Mouse (Mus musculus): ENCODE data around the gene Slc25a36.

Gene Slc25a36

DNA sequence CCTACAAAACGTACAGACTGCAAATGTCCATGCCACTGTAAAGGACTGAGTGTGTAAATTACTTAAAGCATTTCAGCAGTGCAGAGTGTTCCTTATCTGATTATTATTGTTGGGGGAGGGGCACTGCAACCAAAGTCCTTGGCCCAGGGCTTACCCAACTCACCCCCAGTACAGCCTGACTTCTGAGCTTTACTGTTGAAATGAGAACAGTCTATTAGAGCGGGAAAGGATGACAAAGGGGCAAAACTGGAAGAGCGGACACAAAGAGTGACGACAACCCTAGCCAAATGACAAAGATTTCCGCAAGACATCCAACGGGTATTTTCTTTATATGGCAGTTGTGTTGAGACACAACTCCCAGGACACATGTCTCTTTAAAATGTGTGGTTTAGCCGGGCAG lies 1.3 kb upstream of the Slc25a36 start:
- no peak for DNase-seq (ENCODE audit: low read depth, low spot score)

DNA sequence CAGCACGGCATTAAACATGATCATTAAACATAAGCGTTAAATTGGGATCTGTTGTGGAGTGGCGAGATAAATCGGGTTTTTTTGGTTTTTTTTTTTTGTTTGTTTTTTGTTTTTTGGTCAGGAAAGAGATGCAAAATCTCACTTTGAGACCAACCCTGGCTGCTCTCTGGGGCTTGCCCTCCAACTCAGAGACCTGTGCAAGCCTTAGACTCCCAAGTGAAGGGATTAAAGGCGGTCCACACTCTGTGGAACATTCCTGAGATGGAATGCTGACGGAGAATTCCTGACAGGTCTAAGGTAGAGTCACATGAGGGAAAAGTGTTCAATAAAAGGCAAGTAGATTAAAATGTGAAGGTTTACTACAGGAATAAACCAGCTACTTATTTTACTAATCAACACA lies 549 bp upstream of the Slc25a36 start:
- no peak for DNase-seq (ENCODE audit: low read depth, low spot score)

DNA sequence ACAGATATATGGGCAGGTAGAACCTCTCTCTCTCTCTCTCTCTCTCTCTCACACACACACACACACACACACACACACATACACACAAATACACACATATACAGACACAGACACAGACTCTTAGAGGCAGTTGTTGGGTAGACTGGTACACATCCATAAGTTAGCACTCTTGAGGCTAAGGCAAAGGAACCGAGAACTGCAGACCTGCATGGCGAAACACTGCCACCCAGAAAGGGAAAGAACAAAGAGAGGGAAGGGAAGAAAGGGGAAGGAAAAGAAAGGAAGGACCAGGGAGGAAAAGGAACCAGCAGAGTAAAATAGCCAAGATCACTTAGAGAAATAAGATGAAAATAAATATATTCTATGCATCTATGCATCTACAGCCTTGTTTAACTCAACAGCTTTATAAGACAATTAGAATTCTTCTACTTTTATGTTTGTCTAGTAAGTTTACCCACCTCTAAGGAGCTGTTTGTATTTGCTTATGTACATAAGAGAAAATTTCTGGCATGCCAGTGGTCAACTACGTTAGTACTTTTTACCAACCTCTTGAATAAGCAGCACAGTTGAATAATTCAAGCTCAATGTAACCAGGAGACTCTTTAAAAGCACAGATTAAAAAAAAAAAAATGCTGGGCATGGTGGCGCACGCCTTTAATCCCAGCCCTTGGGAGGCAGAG lies 4.3 kb downstream of the Slc25a36 start:
- DNase-seq (ENCODE audit: low read depth, low spot score) = no peak

DNA sequence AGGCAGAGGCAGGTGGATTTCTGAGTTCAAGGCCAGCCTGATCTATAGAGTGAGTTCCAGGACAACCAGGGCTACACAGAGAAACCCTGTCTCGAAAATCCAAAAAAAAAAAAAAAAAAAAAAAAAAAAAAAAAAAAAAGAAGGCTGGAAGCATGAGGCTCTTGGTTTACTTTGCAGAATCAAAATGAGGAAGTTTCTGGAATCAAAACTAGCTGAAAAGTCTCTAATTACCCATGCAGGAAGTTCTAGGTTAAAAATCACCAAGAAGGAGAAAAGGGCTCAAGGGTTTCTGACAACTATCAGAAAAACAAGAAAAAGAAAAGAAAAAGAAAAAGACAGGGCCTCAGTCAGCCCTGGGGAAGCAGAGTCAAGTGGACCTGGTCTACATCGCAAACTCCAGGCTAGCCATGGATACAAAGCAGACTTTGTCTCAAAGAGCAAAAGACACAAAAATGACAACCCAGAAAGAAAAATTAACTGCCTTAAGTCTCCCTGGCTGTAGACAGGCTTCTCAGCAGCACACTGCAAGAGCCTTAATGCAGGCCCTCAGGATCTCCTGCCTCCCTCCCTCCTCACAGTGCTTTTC lies 5.5 kb downstream of the Slc25a36 start:
- DNase-seq (ENCODE audit: low read depth, low spot score) = no peak

DNA sequence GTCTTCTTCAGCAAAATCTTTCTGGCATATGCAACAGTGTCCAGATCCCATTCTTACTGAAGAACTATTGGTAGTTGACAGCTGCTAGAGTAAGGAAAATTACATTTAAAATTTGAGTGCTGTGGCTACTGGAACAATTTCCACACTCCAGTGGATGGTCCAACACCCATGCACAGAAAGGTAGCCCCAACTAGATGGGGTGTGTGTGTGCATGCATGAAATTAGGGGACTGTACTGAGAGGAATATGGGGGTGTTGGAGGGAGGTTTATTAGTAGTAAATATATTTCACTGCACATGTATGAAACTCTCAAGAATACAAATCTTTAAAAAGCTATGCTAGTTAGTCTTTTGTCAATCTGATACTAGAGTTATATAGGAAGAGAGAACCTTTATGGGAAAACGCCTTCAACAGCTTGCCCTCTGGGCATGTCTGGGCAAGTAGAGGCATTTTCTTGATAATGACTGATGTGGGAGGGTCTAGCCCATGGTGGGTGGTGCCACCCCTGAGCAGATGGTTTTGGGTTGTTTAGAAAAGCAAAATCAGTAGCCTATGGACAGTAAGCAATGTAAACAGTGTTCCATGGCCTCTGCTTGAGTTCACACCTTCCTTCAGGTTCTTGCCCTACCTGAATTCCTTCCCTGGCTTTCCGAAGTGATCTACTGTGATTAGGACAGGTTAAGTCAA lies 7.4 kb downstream of the Slc25a36 start:
- DNase-seq (ENCODE audit: low read depth, low spot score) = no peak

DNA sequence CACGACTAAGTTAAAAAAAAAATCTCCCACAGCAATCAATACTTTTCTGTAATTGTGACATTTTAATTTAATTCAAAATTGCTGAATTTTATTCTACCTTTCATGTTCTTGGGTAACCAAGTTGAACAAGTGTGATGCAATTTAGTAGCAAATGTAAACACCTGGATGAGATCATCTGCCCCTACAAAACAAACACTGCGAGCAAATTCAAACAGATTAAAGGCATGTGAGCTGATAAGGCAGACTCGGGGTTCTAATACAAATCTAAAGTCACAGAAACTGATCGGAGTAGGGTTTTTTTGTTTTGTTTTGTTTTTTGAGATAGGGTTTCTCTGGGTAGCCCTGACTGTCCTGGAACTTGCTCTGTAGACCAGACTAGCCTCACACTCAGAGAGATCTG lies 12.0 kb downstream of the Slc25a36 start:
- no peak for DNase-seq (ENCODE audit: low read depth, low spot score)

DNA sequence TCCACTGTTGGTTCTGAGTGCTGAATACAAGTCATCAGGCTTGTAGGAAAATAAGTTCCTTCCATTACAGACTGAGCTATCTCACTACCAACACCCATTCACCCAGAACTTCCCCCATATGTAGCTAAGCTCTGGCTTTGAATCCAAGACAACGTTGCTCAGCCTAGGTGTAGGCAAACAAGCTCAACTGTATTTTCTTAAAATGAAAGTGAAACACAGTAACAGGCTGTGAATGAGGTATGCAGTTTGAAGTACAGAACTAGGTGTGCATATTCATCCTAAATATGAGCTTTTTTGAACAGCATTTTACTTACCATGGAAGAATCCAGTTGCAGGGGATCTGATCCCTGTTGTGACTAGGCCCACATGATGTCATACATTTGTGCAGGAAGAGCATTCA lies 14.8 kb downstream of the Slc25a36 start:
- no peak for DNase-seq (ENCODE audit: low read depth, low spot score)

DNA sequence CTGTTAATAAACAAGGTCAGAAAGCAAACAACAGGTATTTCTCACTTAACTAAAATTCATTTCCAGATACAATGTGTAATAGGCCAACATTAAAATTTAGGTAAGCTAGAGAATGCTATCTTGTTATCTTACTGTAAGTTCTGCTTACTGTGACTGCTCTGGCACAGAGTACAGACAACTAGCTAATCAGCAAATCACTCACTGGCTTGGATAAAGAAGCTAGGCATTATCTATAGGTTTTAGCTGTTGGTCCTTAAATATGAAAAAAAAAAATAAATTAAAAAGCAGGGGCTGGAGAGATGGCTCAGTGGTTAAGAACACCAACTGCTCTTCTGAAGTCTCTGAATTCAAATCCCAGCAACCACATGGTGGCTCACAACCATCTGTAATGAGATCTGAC lies 23.1 kb downstream of the Slc25a36 start:
- no peak for DNase-seq (ENCODE audit: low read depth, low spot score)

DNA sequence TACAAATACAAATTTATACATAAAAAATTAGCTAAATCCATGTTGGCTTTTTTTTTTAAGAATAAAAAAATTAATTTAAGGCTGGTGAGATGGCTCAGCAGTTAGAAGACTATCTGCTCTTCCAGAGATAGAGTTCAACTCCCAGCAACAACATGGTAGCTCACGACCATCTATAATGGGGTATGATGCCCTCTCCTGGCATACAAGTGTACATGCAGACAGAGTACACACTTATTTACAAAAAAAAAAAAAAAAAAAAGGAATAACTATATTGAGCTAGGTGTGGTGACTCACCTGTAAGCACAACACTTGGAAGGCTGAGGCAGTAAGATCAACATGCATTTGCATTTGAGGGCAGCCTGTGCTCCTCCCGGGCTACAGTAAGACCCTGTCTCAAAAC lies 26.3 kb downstream of the Slc25a36 start:
- DNase-seq (ENCODE audit: low read depth, low spot score) = no peak

DNA sequence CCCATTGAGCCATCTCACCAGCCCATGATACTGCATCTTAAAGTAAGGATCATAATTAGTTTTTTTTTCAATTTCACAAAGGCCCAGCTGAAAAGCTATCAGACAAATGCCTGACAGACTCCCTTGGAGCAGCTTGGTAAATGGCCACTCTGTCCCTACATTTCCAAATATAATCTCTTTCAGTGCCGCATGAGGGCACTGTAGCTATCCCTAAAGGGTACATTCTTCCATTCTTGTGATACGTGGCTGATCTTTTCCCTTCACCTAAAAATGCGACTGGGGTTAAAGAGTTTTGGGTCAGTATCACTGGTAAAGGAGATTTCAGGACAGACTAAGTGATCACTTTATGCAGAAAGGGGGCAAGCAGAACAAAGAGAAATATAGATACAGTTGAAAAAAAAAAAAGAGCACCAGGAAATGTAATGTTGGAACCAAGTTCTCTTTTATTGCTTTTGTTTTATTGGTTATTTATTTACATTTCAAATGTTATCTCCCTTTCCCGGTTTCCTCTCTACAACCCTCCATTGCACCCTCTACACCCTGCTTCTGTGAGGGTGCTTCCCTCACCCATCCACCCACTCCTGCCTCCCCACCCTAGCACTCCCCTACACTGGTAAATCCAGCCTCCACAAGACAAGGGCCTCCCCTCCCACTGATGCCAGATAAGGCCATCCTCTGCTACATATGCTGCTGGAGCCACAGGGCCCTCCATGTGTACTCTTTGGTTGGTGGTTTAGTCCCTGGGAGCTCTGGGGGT lies 29.7 kb downstream of the Slc25a36 start:
- no peak for DNase-seq (ENCODE audit: low read depth, low spot score)

DNA sequence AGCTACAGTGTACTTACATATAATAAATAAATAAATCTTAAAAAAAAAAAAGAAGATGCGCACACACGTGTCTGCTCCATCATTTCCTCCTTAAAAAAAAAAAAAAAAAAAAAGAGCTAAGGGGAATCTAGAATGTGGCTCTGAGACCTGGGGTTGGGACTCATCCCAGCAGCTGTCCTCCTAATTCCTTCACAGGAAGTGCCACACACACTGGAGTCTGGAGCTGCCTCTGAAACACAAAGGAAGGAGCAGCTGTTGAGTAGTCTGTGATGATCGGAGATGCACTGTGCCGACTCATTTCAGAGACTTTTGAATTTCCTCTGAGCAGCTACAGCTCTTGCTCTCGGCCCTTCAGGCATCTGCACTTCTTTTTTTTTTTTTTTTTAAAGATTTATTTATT lies 41.0 kb downstream of the Slc25a36 start:
- DNase-seq (ENCODE audit: low read depth, low spot score) = no peak

DNA sequence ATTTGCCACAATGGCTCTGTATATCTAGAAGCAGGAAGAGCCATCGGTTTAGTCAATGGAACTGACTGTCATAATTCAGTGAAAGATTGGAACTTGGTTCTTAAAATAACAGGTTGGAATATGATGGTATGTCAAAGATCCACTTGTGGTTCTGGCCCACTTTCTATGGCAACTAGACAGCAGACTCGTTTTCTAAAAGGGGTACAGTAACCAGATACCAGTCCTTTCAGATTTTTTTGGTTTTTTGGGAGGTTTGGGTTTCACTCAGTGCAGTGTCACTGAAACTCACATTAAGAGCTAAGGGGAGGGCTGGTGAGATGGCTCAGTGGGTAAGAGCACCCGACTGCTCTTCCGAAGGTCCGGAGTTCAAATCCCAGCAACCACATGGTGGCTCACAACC lies 41.5 kb downstream of the Slc25a36 start:
- no peak for DNase-seq (ENCODE audit: low read depth, low spot score)

DNA sequence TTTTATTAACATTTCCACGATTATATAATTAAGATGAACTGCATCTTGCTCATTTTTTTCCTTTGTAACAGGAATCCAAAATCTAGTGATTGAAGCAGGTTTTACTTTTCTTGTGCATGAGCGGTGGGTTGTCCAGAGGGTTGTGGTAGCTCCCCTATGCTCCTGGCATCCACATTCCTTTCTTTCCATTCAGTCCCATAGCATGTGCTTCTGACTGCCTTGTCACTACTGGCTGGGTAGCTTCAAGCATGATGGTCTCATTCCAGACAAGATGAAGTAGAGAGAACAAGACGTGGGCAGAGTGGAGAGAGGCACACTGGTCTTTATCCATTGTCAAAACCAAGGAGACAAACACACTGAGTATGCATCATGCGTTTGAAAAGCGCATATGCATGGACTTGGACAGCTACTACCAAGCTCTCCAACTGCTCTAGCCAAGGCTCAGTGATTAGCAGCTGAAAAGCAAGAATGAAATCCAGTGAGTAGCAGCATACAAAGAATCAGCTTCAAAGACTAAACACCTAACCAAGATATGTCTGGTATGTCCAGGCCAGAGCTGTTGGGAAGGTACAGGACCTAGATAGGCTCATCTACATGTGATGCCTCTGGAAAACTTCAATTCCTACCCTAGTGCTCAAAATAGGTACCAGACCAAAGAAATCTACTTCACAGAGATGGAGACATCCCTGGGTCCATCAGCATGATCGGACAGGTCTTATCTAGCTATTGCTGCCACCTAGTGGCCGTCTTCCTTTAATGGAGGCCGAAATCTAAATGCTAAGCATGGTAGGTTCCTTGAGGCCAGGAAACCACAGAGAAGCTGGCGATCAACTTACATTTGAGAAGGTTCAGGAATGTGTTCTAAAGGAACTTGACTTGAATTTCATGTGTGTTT lies 42.5 kb downstream of the Slc25a36 start:
- DNase-seq (ENCODE audit: low read depth, low spot score) = peak; percentile 83

DNA sequence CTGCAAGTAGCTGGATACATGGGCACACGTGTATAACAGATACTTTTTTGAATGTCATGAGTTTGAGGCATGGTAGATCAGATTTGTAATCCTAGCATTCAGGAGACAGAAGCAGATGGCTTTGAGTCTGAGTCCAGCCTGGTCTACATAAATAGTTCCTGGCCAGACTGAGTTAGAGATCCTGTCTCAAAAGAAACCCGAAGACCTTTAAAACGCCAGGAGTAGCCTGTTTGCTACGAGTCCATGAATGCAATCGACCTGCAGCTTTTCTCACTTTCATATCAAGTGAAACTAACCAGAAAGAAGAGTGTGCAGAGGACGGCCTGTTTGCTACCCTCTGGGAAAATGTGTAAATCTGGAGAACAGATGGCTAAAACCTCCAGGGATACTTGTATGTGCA lies 43.2 kb downstream of the Slc25a36 start:
- DNase-seq (ENCODE audit: low read depth, low spot score) = no peak

DNA sequence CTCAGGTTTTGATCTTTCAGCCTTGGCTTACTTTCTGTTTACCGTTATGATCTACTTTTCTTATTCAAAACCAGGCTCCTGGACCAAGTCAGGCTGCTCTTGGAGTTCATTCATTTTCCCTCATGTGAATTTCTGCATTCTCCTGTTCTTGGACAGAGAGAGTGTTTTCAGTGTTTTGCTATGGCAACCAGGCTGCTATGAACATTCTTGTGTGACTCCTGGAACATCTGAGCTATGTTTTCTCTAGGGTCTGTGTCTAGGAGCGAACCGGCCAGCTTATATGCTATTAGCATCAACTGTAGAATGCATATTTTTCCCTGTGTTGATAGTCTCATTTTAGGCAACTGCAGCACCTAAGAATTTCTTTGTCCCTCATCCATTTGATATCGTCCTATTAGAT lies 45.1 kb downstream of the Slc25a36 start:
- no peak for DNase-seq (ENCODE audit: low read depth, low spot score)

DNA sequence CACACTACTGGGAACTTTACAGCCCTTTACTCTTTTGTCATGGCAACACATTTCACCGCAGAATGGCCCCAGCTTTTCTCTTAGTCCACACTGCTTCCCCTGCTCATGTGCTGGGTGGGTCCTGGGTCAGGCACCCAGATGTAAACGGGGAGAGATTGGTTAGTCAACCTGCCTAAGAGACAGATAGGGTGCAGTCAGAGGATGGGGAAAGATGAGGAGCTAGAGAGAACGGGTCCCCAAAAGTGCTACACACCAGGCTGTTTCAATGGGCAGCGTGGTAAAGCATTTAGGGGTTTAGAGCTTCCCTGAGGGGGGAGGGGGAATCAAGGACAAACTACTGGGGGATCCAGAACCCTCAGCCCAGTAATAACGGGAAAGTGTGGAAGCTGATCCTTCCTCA lies 45.7 kb downstream of the Slc25a36 start:
- DNase-seq (ENCODE audit: low read depth, low spot score) = no peak

DNA sequence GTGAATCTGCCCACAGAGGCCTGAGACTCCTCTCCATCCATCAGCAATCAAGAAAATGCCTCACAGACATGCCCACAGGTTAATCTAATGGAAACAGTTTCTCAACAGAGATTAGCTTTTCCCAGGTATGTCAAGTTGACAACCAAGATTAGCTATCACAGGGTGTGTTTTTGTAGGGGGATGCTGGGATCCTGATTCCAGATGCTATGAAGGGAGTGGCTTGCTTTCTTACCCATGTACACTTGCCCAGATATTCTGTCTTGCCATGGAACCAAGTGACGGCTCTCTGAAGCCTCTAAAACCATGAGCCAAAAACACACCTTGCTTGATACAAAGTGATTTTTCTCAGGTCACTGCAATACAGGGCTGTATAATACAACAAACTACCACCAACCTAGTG lies 46.8 kb downstream of the Slc25a36 start:
- no peak for DNase-seq (ENCODE audit: low read depth, low spot score)

DNA sequence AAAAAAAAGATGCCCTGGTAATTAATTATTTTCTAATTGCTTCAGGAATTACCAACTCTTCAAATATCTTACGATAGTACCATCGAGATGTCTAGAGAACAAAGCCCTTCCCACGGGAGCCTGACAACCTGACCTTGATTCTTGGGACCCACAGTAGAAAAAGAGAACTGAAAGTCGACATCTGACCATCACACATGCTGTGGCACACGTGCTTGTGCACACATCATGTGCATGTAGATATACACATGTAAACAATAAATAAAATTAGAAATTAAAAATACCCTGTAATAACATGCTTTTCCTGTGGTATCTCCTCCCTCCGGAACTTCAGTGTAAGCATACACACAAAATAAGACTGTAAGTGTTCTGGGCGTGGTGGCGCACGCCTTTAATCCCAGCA lies 49.3 kb downstream of the Slc25a36 start:
- no peak for DNase-seq (ENCODE audit: low read depth, low spot score)

DNA sequence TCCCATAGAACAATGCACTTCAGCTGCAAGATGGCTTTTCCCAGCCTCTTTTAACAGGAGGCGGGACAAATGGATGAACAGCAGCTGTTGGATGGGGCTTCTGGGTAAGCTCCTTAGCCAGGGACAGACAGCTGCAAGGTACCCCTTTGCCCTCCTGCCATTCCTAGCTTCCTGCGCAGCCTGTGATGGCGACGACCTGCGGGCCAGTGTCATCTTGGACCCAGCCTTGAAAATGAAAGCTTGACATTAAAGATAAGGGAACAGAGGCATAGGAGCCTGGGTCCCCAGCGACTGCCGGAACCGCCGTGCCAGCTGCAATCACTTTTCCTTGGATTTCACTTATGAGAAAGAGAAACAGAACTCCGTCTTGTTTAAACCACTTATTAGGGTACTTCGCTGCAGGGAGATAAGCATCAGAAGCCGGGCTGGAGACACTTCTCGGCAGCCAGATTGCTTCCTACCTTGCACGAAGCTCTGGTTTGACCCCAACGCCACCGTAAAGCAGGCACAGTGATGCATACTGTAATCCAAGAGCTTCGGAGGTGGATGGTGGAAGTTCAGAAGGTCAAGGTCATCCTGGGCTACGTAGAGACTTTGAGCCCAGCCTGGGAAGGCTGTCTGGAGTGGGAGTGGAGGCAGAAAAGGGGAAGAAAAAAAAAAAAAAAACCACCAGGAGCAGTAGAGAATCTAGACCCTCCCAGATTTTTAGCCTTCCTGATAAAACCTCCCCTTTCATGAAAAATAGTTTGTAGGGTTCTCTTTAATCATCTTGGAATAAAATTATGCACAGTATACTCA lies 54.2 kb downstream of the Slc25a36 start:
- DNase-seq (ENCODE audit: low read depth, low spot score) = peak; percentile 23

DNA sequence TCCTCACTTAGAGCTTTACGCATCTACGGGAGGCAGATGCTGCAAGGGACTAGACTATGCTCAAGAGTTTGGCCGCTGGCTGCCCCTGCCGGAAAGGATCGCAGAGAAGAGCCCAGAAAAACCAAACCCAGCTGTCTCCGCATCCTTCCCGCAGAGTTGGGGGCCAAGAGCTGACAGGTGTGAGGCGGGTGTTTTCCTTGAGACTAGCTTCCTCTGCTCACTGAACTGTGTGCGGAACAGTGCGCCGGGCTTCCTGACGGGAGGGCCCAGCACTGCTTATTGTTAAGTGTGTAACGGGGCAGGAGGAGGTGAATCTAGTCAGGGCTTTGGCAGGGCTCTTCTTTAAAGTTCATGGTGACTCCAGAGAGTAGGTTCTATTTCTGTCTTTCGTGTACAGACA lies 55.1 kb downstream of the Slc25a36 start:
- DNase-seq (ENCODE audit: low read depth, low spot score) = no peak

DNA sequence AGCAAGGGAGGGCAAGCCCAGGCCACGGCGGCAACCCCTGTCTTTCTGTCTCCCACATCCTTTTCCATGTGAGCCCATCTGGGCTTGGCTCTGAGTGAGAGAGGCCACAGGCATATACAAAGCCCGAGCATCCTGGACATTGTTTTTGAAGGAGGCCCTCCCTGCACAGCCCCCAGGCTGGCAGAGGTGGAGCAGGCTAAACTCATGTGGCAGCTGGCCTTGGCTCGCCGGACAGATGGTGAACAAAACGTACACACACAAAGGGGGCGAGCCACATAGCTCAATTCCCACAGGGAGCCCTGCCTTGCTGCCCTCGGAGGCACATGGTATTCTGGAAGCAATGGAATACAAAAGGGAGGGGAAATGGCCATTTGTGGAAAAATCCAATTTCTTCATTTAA lies 59.8 kb downstream of the Slc25a36 start:
- DNase-seq (ENCODE audit: low read depth, low spot score) = no peak

Data from retina, postnatal 7 days (tissue).